Mouse (Mus musculus): Measurements from ENCODE around the gene Ccdc177. TPM values are rescaled to one million over a fixed set of nuclear protein-coding genes. Genes with fewer than 3 reads are reported as not detected.
"Not testable (repeated sequence)": the region's sequence is repeated elsewhere in the genome, so short reads cannot be mapped to it uniquely, and the experiment has no call there.

Gene Ccdc177
- total RNA-seq, 2 experiments from 2014 or later: not detected

DNA sequence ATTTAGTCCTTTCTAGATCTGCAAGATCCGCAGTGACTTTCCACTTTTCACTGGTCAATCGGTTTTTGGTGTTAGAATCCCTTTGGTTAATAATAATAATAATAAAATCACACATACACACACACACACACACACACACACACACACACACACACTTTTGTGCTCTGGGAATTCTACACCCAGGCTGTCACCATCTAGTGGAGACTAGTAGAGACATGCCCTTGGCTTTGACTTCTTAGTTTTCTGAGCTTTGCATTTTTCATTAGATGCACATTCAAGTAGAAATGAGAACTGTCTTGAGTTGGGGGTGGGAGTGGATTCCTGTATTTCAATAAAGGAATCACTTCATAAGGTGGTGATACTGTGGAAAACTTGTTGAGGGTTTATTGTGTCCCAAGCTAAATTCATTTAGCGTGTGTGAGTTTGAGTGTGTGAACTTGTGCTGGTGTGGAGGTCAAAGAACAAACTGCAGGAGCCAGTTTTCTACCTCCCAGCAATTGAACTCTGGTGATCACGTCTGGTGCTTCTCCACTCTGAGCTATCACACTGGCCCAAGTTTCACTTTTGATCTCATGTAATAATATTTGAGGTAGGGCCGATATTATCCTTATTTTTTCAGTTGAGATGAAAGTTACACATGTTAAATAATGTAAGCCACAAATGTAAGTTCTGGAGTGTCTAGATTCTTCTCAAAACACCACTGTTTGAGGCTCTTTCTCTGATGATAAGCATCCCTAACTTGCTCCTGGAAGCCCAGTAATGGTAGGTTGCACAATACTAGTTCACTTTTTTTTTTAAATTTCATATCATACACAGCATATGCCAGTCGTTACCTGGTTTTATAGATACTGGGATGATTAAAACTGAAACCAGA, 31.3 kb upstream of the Ccdc177 start:
- TF ChIP-seq CTCF (IDR thresholded peaks at IDR 0.05): peak; percentile 46
- peak overlapping the region; percentile 99 for H3K4me3 ChIP-seq
- intact Hi-C loops (cut with DNase I): loop anchor here (5.0 kb wide), 3 partner anchors 35 to 85 kb away; no protein-coding TSS in a partner anchor
- H3K27ac ChIP-seq: peak overlapping the region; percentile 100
- no peak for DNase-seq

- intact Hi-C loops (cut with DNase I): loop anchor here (1.0 to 5.0 kb wide), 4 partner anchors 36 to 154 kb away; partner anchors contain the start of gene Srsf5
- peak overlapping the region; percentile 99 for H3K4me3 ChIP-seq
- TF ChIP-seq CTCF (IDR thresholded peaks at IDR 0.05): peak; percentile 38; the same call in 1 of the 2 replicates
- peak overlapping the region; percentile 100 for H3K27ac ChIP-seq
- DNase-seq: no peak
Observed at GRCm38 (mm10) chr12:80790700-80791570, 30.4 kb upstream of the Ccdc177 start.

GRCm38 (mm10) chr12:80789849-80790694, 29.6 kb upstream of the Ccdc177 start, which contains the start of gene Susd6:
Gene Susd6 (plus strand): TSS chr12:80790510.
- H3K4me3 ChIP-seq: peak within 1 kb of the TSS; percentile 99
- H3K27ac ChIP-seq: peak within 1 kb of the TSS; percentile 100
- peak; percentile 100 for DNase-seq
- intact Hi-C loops (cut with DNase I): loop anchor here (1.0 to 5.0 kb wide), 4 partner anchors 37 to 155 kb away; partner anchors contain the start of gene Srsf5
- no peak for TF ChIP-seq CTCF (IDR thresholded peaks at IDR 0.05)

DNA sequence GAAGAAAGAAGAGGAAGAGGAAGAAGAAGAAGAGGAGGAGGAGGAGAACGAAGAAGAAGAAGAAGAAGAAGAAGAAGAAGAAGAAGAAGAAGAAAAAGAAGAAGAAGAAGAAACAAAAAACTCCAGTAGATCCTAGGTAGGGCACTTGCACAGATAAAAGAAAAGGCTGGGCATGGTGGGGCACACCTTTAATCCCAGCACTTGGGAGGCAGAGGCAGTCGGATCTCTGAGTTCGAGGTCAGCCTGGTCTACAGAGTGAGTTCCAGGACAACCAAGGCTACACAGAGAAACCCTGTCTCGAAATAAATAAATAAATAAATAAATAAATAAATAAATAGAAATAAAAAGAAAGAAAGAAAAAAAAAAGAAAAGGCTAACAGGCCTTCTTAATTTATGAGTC, 28.8 kb upstream of the Ccdc177 start:
- DNase-seq; intact Hi-C loops (cut with DNase I): not testable (repeated sequence)
- peak overlapping the region; percentile 100 for H3K27ac ChIP-seq
- H3K4me3 ChIP-seq: peak overlapping the region; percentile 99

GRCm38 (mm10) chr12:80788188-80788587, 27.7 kb upstream of the Ccdc177 start:
- no peak for DNase-seq
- Histone ChIP-seq H3K27ac (no peak overlapping the region), H3K4me3 (no peak overlapping the region)
- intact Hi-C loops (cut with DNase I): no loop called here
- no peak for TF ChIP-seq CTCF (IDR thresholded peaks at IDR 0.05)

DNA sequence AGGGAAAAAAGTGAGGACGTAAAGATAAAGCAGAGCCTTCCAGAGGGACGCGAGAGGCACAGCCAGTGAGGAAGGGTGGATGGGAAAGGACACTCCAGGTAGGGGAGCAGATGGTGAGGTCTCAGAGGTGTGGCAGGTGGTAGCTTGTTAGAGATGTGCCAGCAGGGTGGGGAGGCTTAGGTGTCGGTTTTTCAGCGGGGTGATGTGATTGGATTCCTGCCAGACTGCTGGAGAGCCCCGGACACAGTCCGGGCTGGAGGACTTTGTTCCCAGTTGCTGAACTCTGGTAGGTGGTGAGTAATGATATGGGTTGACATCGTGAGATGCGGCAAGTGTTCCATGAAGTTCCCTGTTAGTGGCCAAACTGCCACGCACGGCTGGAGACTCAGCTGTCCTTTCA, 27.1 kb upstream of the Ccdc177 start:
- DNase-seq: no peak
- no peak overlapping the region for H3K4me3 ChIP-seq
- 0 out of 2 replicates have a peak overlapping the region, but pooled peaks have one; percentile 17 for H3K27ac ChIP-seq
- intact Hi-C loops (cut with DNase I): no loop called here
- no peak for TF ChIP-seq CTCF (IDR thresholded peaks at IDR 0.05)

GRCm38 (mm10) chr12:80786591-80786990, 26.1 kb upstream of the Ccdc177 start:
- no peak for DNase-seq
- no peak overlapping the region for H3K27ac ChIP-seq
- no peak for TF ChIP-seq CTCF (IDR thresholded peaks at IDR 0.05)
- no peak overlapping the region for H3K4me3 ChIP-seq
- intact Hi-C loops (cut with DNase I): no loop called here

GRCm38 (mm10) chr12:80785597-80785996, 25.1 kb upstream of the Ccdc177 start:
- DNase-seq: no peak
- H3K27ac ChIP-seq: 0 out of 2 replicates have a peak overlapping the region, but pooled peaks have one; percentile 60
- TF ChIP-seq CTCF (IDR thresholded peaks at IDR 0.05): no peak
- no peak overlapping the region for H3K4me3 ChIP-seq
- intact Hi-C loops (cut with DNase I): no loop called here

- intact Hi-C loops (cut with DNase I): no loop called here
- H3K27ac ChIP-seq: peak overlapping the region; percentile 60
- DNase-seq: no peak
- TF ChIP-seq CTCF (IDR thresholded peaks at IDR 0.05): no peak
- H3K4me3 ChIP-seq: no peak overlapping the region
Observed at GRCm38 (mm10) chr12:80785005-80785404, 24.5 kb upstream of the Ccdc177 start.

GRCm38 (mm10) chr12:80783889-80784288, 23.4 kb upstream of the Ccdc177 start:
- intact Hi-C loops (cut with DNase I): no loop called here
- H3K4me3 ChIP-seq: no peak overlapping the region
- no peak overlapping the region for H3K27ac ChIP-seq
- TF ChIP-seq CTCF (IDR thresholded peaks at IDR 0.05): no peak
- no peak for DNase-seq

DNA sequence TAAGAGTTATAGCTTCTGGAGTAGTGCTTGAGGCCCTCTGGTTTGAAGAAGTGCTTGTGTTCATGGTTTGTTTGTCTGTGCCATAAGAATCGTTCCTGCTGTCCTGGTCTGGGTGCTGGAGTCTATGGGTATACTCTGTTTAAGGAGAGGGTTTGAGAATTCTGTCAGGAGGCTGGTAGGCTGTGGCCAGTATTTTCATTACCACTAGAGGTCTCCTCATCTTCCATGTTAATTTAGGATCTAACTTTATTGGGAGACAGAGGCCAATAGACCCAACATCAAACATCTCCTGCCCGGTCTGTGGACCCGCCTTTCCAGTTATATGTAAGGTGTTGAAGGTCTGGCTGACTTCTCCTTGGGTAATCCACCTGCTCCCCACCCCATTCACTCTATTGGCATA, 22.4 kb upstream of the Ccdc177 start:
- peak; percentile 65 for TF ChIP-seq CTCF (IDR thresholded peaks at IDR 0.05)
- DNase-seq: no peak
- no peak overlapping the region for H3K4me3 ChIP-seq
- intact Hi-C loops (cut with DNase I): no loop called here
- no peak overlapping the region for H3K27ac ChIP-seq

DNA sequence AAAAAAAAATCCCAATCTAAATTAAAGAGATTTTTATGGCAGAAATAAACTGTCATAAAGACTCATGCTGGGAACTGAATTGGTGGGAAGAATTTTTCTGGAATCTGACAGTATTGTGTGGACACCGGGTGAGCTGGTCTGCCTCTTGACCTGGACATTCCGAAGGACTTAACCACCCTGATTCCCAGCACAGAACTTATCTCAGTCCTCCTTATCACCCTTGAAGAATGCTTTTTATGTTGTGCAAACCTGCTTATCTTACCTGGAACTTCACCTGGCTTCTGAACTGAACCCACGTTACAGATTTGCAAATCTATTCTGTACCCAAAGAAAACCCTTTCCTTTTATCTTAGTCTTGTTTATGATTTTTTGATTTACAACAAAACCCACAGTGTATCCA, 21.7 kb upstream of the Ccdc177 start:
- no peak for DNase-seq
- TF ChIP-seq CTCF (IDR thresholded peaks at IDR 0.05): no peak
- Histone ChIP-seq H3K27ac (no peak overlapping the region), H3K4me3 (no peak overlapping the region)
- intact Hi-C loops (cut with DNase I): no loop called here

All from gastrocnemius, adult 2 months (tissue).